Mouse (Mus musculus): ENCODE data around the gene BC048671. TPM values are rescaled to one million over a fixed set of nuclear protein-coding genes. Genes with fewer than 3 reads are reported as not detected.

BC048671 gene
- polyA plus RNA-seq, 1 experiment from 2014 or later, result not detected

DNA sequence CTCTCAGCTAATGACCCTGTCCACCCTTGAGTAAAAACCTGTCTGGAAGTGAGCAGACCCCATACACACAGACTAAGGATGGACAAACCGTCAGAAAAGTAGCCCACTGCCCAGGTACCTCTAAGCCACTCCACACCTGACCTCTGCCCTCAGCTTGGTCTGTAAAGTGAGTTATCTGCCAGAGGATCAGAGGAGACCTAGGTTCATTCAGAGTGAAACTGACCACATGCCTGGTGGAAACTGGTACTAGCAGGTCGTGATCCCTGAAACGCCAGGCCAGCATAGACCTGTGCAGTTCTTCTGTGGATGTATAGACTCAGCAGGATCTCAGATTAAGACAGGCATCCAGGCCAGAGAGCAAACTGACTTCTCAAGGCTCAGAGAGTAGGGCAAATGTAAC, 23.4 kb downstream of the BC048671 start:
- ATAC-seq, result no peak
- H3K4me2 ChIP-seq (replicated peaks), result no peak overlapping the region
- H3K9ac ChIP-seq (replicated peaks), result no peak overlapping the region
- no peaks in the 10 kb centered on the region for H3K9me3 ChIP-seq
- WGBS, result 77% methylated on average over 3 of the region's 3 CpGs
- no peaks in the 10 kb centered on the region; the same call in 1 of the 2 replicates for H3K27me3 ChIP-seq
- H3K4me3 ChIP-seq (replicated peaks), result no peak overlapping the region
- H3K36me3 ChIP-seq, result no peaks in the 10 kb centered on the region
- no peaks in the 10 kb centered on the region for H3K4me1 ChIP-seq (replicated peaks)
- no peak overlapping the region for H3K27ac ChIP-seq

DNA sequence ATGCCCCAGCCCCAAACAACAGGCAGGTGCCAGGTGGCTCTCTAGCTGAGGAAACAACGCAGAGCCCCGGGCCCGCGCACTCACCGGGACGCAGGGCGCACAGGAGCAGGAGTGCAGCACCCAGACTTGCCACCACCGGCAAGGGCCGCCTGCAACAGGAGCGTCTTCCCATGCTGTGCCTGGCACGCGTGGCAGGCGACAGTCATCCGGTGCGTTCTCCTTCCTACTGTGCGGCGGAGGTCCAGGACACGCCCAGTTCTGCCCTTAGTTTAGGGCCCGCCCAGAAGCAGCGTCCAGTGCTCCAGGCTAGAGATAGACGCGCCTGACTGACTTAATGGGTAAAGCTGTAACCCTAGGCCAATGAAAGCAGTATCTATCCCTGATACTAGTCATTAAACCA, 24.0 kb downstream of the BC048671 start, which contains the start of gene Chst13:
Gene Chst13 (minus strand): TSS at position 195 of the 400 bp plus-strand sequence.
- no peak within 1 kb of the TSS for H3K9ac ChIP-seq (replicated peaks)
- no peaks in the 10 kb centered on the region for H3K36me3 ChIP-seq
- H3K4me1 ChIP-seq (replicated peaks), result no peaks in the 10 kb centered on the region
- H3K27ac ChIP-seq, result no peak within 1 kb of the TSS
- H3K9me3 ChIP-seq, result no peaks in the 10 kb centered on the region
- H3K27me3 ChIP-seq, result no peaks in the 10 kb centered on the region; the same call in 1 of the 2 replicates
- H3K4me3 ChIP-seq (replicated peaks), result no peak within 1 kb of the TSS
- peak within 1 kb of the TSS; percentile 43 for H3K4me2 ChIP-seq (replicated peaks)
- 11% methylated on average over 22 of the region's 22 CpGs for WGBS
- ATAC-seq, result no peak

DNA sequence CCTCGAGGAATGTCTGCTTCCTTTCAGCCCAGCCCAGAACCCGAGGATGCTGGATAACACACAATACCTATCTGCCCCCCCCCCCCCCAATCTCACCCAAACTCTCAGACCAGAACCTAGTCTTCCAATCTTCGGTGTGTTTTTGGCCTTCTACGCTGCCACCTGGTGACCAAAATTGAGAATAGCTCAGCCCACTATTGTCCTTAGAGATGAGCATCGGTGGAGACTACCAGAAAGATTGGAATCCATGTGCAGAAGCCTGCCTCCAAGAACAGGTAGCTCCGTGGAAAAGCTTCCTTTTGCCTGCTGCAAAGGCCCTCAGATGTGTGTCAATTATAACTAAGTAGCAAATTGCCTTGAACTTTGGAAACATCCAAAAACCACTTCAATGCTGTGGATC, 26.7 kb downstream of the BC048671 start:
- H3K9me3 ChIP-seq, result no peaks in the 10 kb centered on the region
- WGBS, result 20% methylated on average over 6 of the region's 6 CpGs
- ATAC-seq, result no peak
- no peaks in the 10 kb centered on the region for H3K36me3 ChIP-seq
- no peaks in the 10 kb centered on the region; the same call in 1 of the 2 replicates for H3K27me3 ChIP-seq
- no peak overlapping the region for H3K4me2 ChIP-seq (replicated peaks)
- H3K4me3 ChIP-seq (replicated peaks), result no peak overlapping the region
- H3K27ac ChIP-seq, result no peak overlapping the region
- no peak overlapping the region for H3K9ac ChIP-seq (replicated peaks)
- no peaks in the 10 kb centered on the region for H3K4me1 ChIP-seq (replicated peaks)

DNA sequence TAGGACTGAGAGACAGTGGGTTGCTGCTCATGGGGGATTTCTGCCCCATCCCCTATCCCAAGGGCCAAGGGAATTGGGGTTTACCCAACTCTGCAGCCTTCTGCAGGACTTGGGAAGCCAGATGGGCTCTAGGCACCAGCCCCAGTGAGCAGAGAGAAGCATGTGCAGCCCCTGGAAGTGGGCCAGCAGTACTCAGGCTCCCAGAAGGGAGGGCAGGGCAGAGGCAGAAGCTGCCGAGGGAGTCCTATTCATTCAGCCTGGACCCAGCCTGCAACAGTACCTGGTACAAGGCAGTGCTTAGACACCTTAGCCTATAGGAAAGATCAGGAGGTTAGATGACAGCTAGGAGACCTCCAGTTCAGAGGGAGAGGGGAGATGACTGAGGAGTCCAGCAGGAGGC, 28.9 kb downstream of the BC048671 start:
- no peaks in the 10 kb centered on the region for H3K36me3 ChIP-seq
- H3K4me2 ChIP-seq (replicated peaks), result no peak overlapping the region
- H3K9ac ChIP-seq (replicated peaks), result no peak overlapping the region
- peak; percentile 62 for ATAC-seq
- no peak overlapping the region for H3K4me3 ChIP-seq (replicated peaks)
- no peaks in the 10 kb centered on the region for H3K9me3 ChIP-seq
- 35% methylated on average over 1 of the region's 1 CpGs for WGBS
- no peaks in the 10 kb centered on the region for H3K4me1 ChIP-seq (replicated peaks)
- no peaks in the 10 kb centered on the region; the same call in 1 of the 2 replicates for H3K27me3 ChIP-seq
- no peak overlapping the region for H3K27ac ChIP-seq

DNA sequence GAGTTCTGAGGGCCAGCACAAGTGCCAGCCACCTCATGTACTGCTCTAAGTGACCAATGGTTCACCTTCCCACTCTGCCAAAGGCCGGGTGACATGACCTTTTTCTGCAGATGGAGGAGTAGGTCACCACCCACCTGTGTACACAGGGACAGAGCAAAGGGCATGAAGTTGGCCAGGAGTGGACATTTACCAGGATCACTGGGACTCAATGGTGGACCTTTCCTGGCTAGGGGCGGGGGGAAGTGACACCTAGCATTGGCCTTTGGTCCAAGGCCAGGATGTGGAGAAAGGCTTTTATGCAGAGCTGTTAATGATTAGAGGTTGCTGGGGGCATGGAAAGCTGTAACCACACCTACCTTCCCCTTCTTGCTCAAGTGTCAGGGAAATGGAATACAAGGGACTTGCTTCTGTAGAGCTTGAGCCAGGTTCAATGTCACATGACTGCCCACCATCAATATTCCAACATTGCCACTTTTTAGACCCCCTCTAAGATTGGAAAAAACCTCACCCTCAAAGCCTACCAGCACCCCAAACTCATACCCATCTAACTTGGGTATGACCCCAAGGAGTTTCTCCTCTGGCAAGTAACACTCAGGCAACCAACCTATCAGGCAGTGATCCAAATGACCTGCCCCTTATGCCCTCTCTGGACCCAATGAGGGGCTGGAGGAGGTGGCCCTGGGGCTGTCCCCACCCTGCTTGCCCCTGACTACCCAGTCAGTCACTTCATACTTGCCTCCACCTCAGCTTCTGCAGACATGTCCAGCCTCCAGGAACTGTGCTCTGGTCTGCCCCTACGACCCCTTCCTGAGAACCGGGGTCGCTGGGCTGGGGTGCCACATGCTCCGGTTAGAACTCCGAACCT, 31.8 kb downstream of the BC048671 start, which contains the start of gene Uroc1:
Gene Uroc1 (plus strand): TSS at position 724 of the 865 bp plus-strand sequence.
- Histone ChIP-seq H3K27ac (no peak within 1 kb of the TSS), H3K27me3 (no peaks in the 10 kb centered on the region), H3K9me3 (no peaks in the 10 kb centered on the region), H3K4me3 (replicated peaks) (no peak within 1 kb of the TSS), H3K4me1 (replicated peaks) (no peaks in the 10 kb centered on the region), H3K4me2 (replicated peaks) (no peak within 1 kb of the TSS), H3K9ac (replicated peaks) (no peak within 1 kb of the TSS), H3K36me3 (no peaks in the 10 kb centered on the region)
- 83% methylated on average over 7 of the region's 7 CpGs for WGBS
- ATAC-seq, result no peak

DNA sequence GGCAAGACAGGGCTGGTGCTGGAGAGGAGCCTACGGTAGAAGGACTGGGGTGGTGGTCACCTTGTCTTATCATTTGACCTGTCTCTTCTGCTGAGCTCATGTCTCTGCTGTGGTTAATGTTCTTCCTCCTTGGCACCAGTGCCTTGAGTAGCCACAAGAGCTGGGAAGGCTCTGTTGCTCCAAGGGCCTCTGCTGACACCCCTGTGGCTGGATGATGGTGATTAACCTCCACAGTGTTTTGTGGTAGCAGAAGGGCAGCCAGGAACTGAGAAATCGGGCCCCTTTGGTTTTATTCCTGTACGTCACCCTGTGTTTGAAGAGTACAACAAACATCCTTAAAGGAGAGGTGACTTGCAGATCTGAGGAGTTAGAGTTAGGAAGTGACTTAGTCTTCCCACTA, 33.2 kb downstream of the BC048671 start:
- no peaks in the 10 kb centered on the region for H3K27me3 ChIP-seq
- H3K36me3 ChIP-seq, result no peaks in the 10 kb centered on the region
- WGBS, result 84% methylated on average over 3 of the region's 3 CpGs
- no peak overlapping the region for H3K4me3 ChIP-seq (replicated peaks)
- H3K9ac ChIP-seq (replicated peaks), result no peak overlapping the region
- H3K27ac ChIP-seq, result no peak overlapping the region
- no peaks in the 10 kb centered on the region for H3K4me1 ChIP-seq (replicated peaks)
- no peak for ATAC-seq
- H3K9me3 ChIP-seq, result no peaks in the 10 kb centered on the region
- no peak overlapping the region for H3K4me2 ChIP-seq (replicated peaks)

DNA sequence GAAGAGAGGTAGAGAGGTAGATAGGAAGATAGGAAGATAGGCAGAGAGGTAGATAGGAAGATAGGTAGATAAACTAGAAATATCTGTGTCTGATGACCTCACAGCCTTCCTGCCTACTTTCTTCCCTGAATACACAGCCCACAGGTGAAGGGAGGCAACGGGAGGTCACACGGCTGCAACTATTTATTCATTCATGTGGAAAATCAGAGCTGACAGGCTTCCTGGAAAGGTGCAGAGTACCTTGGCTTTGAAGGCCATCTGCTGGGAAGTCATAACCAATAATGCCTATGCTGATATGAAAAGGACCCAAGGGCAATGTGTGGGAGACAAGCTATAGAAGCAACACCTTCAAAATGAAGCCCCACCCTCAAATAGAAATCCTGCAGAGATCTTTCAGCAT, 41.3 kb downstream of the BC048671 start:
- Histone ChIP-seq H3K4me3 (replicated peaks) (no peak overlapping the region), H3K9me3 (no peaks in the 10 kb centered on the region), H3K4me1 (replicated peaks) (no peaks in the 10 kb centered on the region), H3K9ac (replicated peaks) (no peak overlapping the region), H3K36me3 (no peaks in the 10 kb centered on the region), H3K27me3 (no peaks in the 10 kb centered on the region), H3K4me2 (replicated peaks) (no peak overlapping the region), H3K27ac (no peak overlapping the region)
- 77% methylated on average over 2 of the region's 2 CpGs for WGBS
- ATAC-seq, result no peak

DNA sequence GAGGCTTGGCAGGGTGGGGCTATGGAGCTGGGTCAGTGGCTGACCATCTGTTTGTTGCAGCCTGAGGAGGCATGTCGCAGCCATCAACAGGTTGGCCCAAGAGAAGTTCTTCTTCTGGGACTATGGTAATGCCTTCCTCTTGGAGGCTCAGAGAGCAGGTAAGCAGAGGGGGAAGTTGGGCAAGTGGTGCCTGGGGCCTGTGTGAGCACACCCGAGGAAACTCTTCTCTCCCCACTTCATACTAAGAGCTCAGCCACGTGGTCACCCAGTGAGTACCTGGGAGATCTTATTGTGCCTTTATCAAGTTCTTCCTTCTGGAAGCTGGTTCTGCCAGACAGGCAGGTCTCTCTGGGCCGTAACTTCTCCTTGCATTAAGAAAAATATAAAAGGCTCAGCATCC, 46.2 kb downstream of the BC048671 start:
- Histone ChIP-seq H3K27ac (no peak overlapping the region), H3K4me3 (replicated peaks) (no peak overlapping the region), H3K36me3 (no peaks in the 10 kb centered on the region), H3K9ac (replicated peaks) (no peak overlapping the region), H3K9me3 (no peaks in the 10 kb centered on the region), H3K27me3 (no peaks in the 10 kb centered on the region), H3K4me1 (replicated peaks) (no peaks in the 10 kb centered on the region), H3K4me2 (replicated peaks) (no peak overlapping the region)
- 82% methylated on average over 4 of the region's 4 CpGs for WGBS
- no peak for ATAC-seq

DNA sequence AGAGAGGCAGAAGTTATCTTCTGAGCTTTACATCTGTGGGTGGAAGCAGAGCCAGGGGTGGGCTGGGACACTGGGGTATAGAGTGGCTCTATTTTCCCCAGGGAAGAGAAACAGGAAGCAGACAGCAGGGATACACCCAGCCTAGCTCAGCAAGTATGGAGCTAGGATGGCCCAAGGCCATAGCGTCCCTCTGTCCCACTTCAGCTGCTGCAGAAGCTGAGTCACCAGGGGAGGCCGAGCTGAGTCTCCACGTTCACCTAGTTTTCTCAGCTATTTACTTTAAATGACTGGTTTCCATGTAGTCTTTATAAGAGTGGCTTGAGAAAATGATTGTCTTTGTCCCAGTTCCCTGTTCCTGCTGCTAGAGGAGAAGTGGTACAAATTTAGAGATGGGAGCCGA, 47.5 kb downstream of the BC048671 start:
- Histone ChIP-seq H3K4me3 (replicated peaks) (no peak overlapping the region), H3K36me3 (no peaks in the 10 kb centered on the region), H3K27me3 (no peaks in the 10 kb centered on the region), H3K4me1 (replicated peaks) (no peaks in the 10 kb centered on the region), H3K27ac (no peak overlapping the region), H3K9ac (replicated peaks) (no peak overlapping the region), H3K9me3 (no peaks in the 10 kb centered on the region), H3K4me2 (replicated peaks) (no peak overlapping the region)
- no peak for ATAC-seq
- 86% methylated on average over 4 of the region's 4 CpGs for WGBS

DNA sequence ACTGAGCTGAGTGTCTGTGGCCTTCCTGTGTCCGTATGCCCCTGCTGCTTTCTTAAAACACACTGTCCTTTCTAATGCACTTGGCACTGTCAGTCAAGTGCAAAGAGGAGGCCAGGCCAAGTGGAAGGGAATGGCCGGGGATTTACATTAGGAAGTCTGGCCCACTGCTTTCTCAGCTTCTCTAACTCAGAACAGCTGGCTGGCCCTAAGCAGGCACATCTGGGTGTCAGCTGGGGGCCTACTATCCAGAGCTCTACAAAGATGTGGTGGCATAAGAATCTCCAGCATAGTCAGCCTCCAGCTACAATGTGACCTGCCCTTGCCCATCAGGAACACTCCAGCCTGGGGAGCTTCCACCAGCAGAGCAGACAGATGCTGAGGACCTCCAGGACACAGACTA, 49.0 kb downstream of the BC048671 start:
- no peak for ATAC-seq
- WGBS, result 63% methylated on average over 2 of the region's 2 CpGs
- H3K27me3 ChIP-seq, result no peaks in the 10 kb centered on the region
- H3K4me2 ChIP-seq (replicated peaks), result no peak overlapping the region
- H3K4me3 ChIP-seq (replicated peaks), result no peak overlapping the region
- no peaks in the 10 kb centered on the region for H3K9me3 ChIP-seq
- no peaks in the 10 kb centered on the region for H3K4me1 ChIP-seq (replicated peaks)
- H3K9ac ChIP-seq (replicated peaks), result no peak overlapping the region
- H3K36me3 ChIP-seq, result no peaks in the 10 kb centered on the region
- H3K27ac ChIP-seq, result no peak overlapping the region
